Mouse (Mus musculus): ENCODE results near the gene Bcas1. TPM values are rescaled to one million over a fixed set of nuclear protein-coding genes. Genes with fewer than 3 reads are reported as not detected.

Bcas1 gene
- total and polyA plus RNA-seq, 3 experiments = 0.13 to 0.35 TPM; not detected in 1

DNA sequence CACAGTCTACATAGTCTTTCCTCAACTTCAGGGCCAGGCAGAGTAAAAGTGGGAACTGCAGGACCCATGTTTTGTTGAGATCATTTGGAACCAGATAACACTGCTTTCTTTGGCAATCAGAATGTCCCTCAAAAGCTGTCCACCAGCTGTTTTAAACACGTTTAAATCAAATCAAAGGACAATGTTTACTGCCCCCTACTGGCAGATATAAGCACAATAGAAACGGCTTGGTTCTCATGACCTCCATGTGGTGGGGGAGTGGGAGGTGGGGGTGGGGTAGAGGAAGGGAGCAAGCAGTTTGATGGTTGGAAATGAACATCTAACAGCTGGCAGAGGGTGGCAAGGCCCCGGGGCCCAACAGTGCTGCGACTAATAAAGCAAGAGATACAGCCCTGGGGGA, 5.7 kb downstream of the Bcas1 start:
- H3K9ac ChIP-seq (ENCODE audit: control insufficient read depth, low read depth, low read length, poor library complexity, severe bottlenecking) = no peak overlapping the region
- H3K9me3 ChIP-seq (replicated peaks; ENCODE audit: insufficient read depth, low read length) = no peaks in the 10 kb centered on the region

DNA sequence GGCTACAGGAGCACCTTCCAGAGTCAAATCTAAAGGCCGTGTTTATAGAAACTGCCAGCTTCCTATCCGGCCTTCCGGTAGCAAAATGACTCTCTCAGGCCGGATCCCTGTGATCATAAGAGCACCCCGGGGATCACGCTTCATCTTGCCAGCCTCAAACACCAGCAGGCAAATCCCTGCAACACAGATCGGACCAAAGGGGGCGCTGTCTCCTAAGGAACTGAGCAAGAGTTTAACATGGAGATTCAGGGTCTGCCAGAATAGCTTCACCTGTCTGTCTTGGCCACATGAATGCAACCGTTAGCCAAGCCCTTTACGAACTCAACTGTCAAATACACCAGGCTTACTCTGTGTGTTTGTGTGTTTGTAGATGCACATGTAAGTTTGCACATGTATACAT, 8.9 kb downstream of the Bcas1 start:
- no peak for DNase-seq (ENCODE audit: low read depth, low spot score)
- no peak overlapping the region for H3K9ac ChIP-seq (ENCODE audit: control insufficient read depth, low read depth, low read length, poor library complexity, severe bottlenecking)
- TF ChIP-seq NELFE (IDR thresholded peaks at IDR 0.05; ENCODE audit: low read depth, low read length) (no peak), ZMIZ1 (IDR thresholded peaks at IDR 0.05; ENCODE audit: low read depth, low read length) (no peak), MXI1 (IDR thresholded peaks at IDR 0.05; ENCODE audit: low read depth, low read length) (no peak), MYC (IDR thresholded peaks at IDR 0.05; ENCODE audit: low read depth, low read length) (no peak), MYB (IDR thresholded peaks at IDR 0.05; ENCODE audit: low read depth, low read length) (no peak), RAD21 (IDR thresholded peaks at IDR 0.05; ENCODE audit: low read depth, low read length) (no peak), MAFK (IDR thresholded peaks at IDR 0.05; ENCODE audit: borderline replicate concordance, low read depth, low read length) (no peak), GATA1 (IDR thresholded peaks at IDR 0.05; ENCODE audit: low read depth, low read length) (no peak), HCFC1 (IDR thresholded peaks at IDR 0.05; ENCODE audit: low read depth, low read length) (no peak), POLR2AphosphoS2 (IDR thresholded peaks at IDR 0.05; ENCODE audit: low read length) (no peak), TBP (IDR thresholded peaks at IDR 0.05; ENCODE audit: low read depth, low read length) (no peak), USF2 (IDR thresholded peaks at IDR 0.05; ENCODE audit: borderline replicate concordance in 1 of 2, insufficient read depth in 1 of 2, low read depth in 1 of 2, low read length in 2 of 2) (no peak), EP300 (IDR thresholded peaks at IDR 0.05; ENCODE audit: low read depth in 1 of 2, low read length in 2 of 2) (no peak), MEF2A (IDR thresholded peaks at IDR 0.05; ENCODE audit: extremely low read depth, insufficient replicate concordance, low read depth, low read length, poor library complexity, severe bottlenecking) (no peak), ZC3H11A (IDR thresholded peaks at IDR 0.05; ENCODE audit: low read depth, low read length) (no peak), TAL1 (IDR thresholded peaks at IDR 0.05; ENCODE audit: low read length) (no peak)
- H3K4me3 ChIP-seq (ENCODE audit: control insufficient read depth in 1 of 2, insufficient read depth in 1 of 2, low read depth in 2 of 2, low read length in 2 of 2) = no peak overlapping the region
- no peaks in the 10 kb centered on the region for H3K27me3 ChIP-seq (ENCODE audit: control insufficient read depth in 1 of 2, insufficient read depth in 2 of 2, low read length in 2 of 2)
- H3K36me3 ChIP-seq (ENCODE audit: control insufficient read depth in 1 of 2, insufficient read depth in 2 of 2, low read length in 2 of 2) = no peaks in the 10 kb centered on the region
- H3K79me2 ChIP-seq (ENCODE audit: control insufficient read depth, insufficient read depth, low read length, poor library complexity) = no peaks in the 10 kb centered on the region
- H3K4me1 ChIP-seq (ENCODE audit: control insufficient read depth in 1 of 2, insufficient read depth in 2 of 2, low read length in 2 of 2) = no peaks in the 10 kb centered on the region
- no peak overlapping the region for H3K27ac ChIP-seq (ENCODE audit: control insufficient read depth, low read depth, low read length)
- no peaks in the 10 kb centered on the region for H3K9me3 ChIP-seq (replicated peaks; ENCODE audit: insufficient read depth, low read length)

More for the DNA sequence above, 5.7 kb downstream of the Bcas1 start:
- H3K27ac ChIP-seq (ENCODE audit: control insufficient read depth, low read depth, low read length) = no peak overlapping the region
- TF ChIP-seq RAD21 (IDR thresholded peaks at IDR 0.05; ENCODE audit: low read depth, low read length) (no peak), ZMIZ1 (IDR thresholded peaks at IDR 0.05; ENCODE audit: low read depth, low read length) (no peak), MYC (IDR thresholded peaks at IDR 0.05; ENCODE audit: low read depth, low read length) (no peak), MEF2A (IDR thresholded peaks at IDR 0.05; ENCODE audit: extremely low read depth, insufficient replicate concordance, low read depth, low read length, poor library complexity, severe bottlenecking) (no peak), POLR2AphosphoS5 (IDR thresholded peaks at IDR 0.05; ENCODE audit: borderline replicate concordance, low read depth, low read length) (no peak), SIN3A (IDR thresholded peaks at IDR 0.05; ENCODE audit: low read length) (no peak), ZC3H11A (IDR thresholded peaks at IDR 0.05; ENCODE audit: low read depth, low read length) (no peak), GATA1 (IDR thresholded peaks at IDR 0.05; ENCODE audit: low read depth, low read length) (no peak), JUND (IDR thresholded peaks at IDR 0.05; ENCODE audit: low read depth, low read length) (no peak), POLR2AphosphoS2 (IDR thresholded peaks at IDR 0.05; ENCODE audit: low read length) (no peak), MAZ (IDR thresholded peaks at IDR 0.05; ENCODE audit: low read depth, low read length) (no peak)
- H3K4me3 ChIP-seq (ENCODE audit: control insufficient read depth in 1 of 2, insufficient read depth in 1 of 2, low read depth in 2 of 2, low read length in 2 of 2) = no peak overlapping the region
- no peaks in the 10 kb centered on the region for H3K36me3 ChIP-seq (ENCODE audit: control insufficient read depth in 1 of 2, insufficient read depth in 2 of 2, low read length in 2 of 2)
- no peaks in the 10 kb centered on the region for H3K4me1 ChIP-seq (ENCODE audit: control insufficient read depth in 1 of 2, insufficient read depth in 2 of 2, low read length in 2 of 2)
- H3K27me3 ChIP-seq (ENCODE audit: control insufficient read depth in 1 of 2, insufficient read depth in 2 of 2, low read length in 2 of 2) = no peaks in the 10 kb centered on the region
- H3K79me2 ChIP-seq (ENCODE audit: control insufficient read depth, insufficient read depth, low read length, poor library complexity) = no peaks in the 10 kb centered on the region
- DNase-seq (ENCODE audit: low read depth, low spot score) = no peak

Data from MEL (cell line).